Mouse (Mus musculus) forebrain, embryonic 13.5 days (tissue): ENCODE data around the gene Slc9a5. TPM values are rescaled to one million over a fixed set of nuclear protein-coding genes. Genes with fewer than 3 reads are reported as not detected.

Experiments used
- ATAC-seq: fragments of 200-750 bp; cut with Nextera tagmentation; 2 replicates; pipeline ENCODE4 v1.8.0; 2017
- H3K27ac ChIP-seq: fragments of 300-500 bp; sonication (generic); 2 replicates; pipeline ENCODE4 v1.5.1; 2015; ENCODE audit warnings: inconsistent platforms, mild to moderate bottlenecking, moderate library complexity
- H3K27me3 ChIP-seq: fragments of 300-500 bp; sonication (generic); 2 replicates; pipeline ENCODE4 v1.6.1; 2015; ENCODE audit warnings: mild to moderate bottlenecking, inconsistent platforms
- H3K36me3 ChIP-seq: fragments of 300-500 bp; sonication (generic); 2 replicates; pipeline ENCODE4 v1.6.1; 2015; ENCODE audit warnings: mild to moderate bottlenecking, inconsistent platforms; ENCODE audit not compliant: poor library complexity, severe bottlenecking
- H3K4me1 ChIP-seq: fragments of 300-500 bp; sonication (generic); 2 replicates; pipeline ENCODE4 v1.6.1; 2015; ENCODE audit warnings: inconsistent platforms
- H3K4me2 ChIP-seq: fragments of 300-500 bp; sonication (generic); 2 replicates; pipeline ENCODE4 v1.6.1; 2015; ENCODE audit warnings: inconsistent platforms, mild to moderate bottlenecking, moderate library complexity
- H3K4me3 ChIP-seq: fragments of 300-500 bp; sonication (generic); 2 replicates; pipeline ENCODE4 v1.5.1; 2015; ENCODE audit warnings: mild to moderate bottlenecking, inconsistent platforms
- H3K9ac ChIP-seq: fragments of 300-500 bp; sonication (generic); 2 replicates; pipeline ENCODE4 v1.6.1; 2015; ENCODE audit warnings: mild to moderate bottlenecking, inconsistent platforms
- H3K9me3 ChIP-seq: fragments of 300-500 bp; sonication (generic); replicated peaks from 2 replicates; pipeline ENCODE4 v1.6.1; 2016; ENCODE audit warnings: inconsistent platforms
- whole genome bisulfite sequencing: fragments of 180-500 bp; shearing (Covaris S2); methylation state at CpG from one replicate; pipeline ENCODE4 v1.1.7; 2015; 5-methylcytosine and 5-hydroxymethylcytosine counted together
- polyA plus RNA-seq: library from polyadenylated mRNA; unstranded; fragments of >200 nt; fragmentation: Nextera tagmentation; extraction: Ambion mirVana; gene quantifications from 2 replicates; pipeline ENCODE4 v1.2.1, GENCODE M21; 2015

Slc9a5 gene
- polyA plus RNA-seq, 1 experiment from 2014 or later = 4.6 TPM

- 96% methylated on average over 22 of the region's 22 CpGs for WGBS
- peaks cover 10% of the 10 kb centered on the region for H3K4me1 ChIP-seq
- H3K4me2 ChIP-seq = no peak overlapping the region
- H3K27me3 ChIP-seq = no peaks in the 10 kb centered on the region
- no peak overlapping the region for H3K4me3 ChIP-seq
- ATAC-seq = no peak
- H3K9me3 ChIP-seq = no peaks in the 10 kb centered on the region
- H3K36me3 ChIP-seq = peaks cover 79% of the 10 kb centered on the region
- H3K27ac ChIP-seq = no peak overlapping the region
- no peak overlapping the region for H3K9ac ChIP-seq
Measured at GRCm38 (mm10) chr8:105331469-105331868, 17.2 kb upstream of the Slc9a5 start.

- Histone ChIP-seq H3K27ac (no peak overlapping the region), H3K4me3 (no peak overlapping the region), H3K9me3 (no peaks in the 10 kb centered on the region), H3K4me1 (peaks cover 7% of the 10 kb centered on the region), H3K9ac (no peak overlapping the region), H3K4me2 (no peak overlapping the region), H3K27me3 (no peaks in the 10 kb centered on the region), H3K36me3 (peaks cover 84% of the 10 kb centered on the region)
- WGBS = 94% methylated on average over 9 of the region's 9 CpGs
- no peak for ATAC-seq
Measured at GRCm38 (mm10) chr8:105331931-105332330, 16.7 kb upstream of the Slc9a5 start.

- H3K27me3 ChIP-seq = no peaks in the 10 kb centered on the region
- H3K4me1 ChIP-seq = peaks cover under 1% of the 10 kb centered on the region
- WGBS = 76% methylated on average over 2 of the region's 2 CpGs
- no peak overlapping the region for H3K4me2 ChIP-seq
- no peak overlapping the region for H3K9ac ChIP-seq
- no peak overlapping the region for H3K4me3 ChIP-seq
- no peaks in the 10 kb centered on the region for H3K9me3 ChIP-seq
- no peak for ATAC-seq
- no peak overlapping the region for H3K27ac ChIP-seq
- H3K36me3 ChIP-seq = peaks cover 84% of the 10 kb centered on the region
Measured at GRCm38 (mm10) chr8:105332523-105332922, 16.1 kb upstream of the Slc9a5 start.

GRCm38 (mm10) chr8:105336373-105337130 lies 12.1 kb upstream of the Slc9a5 start:
- Histone ChIP-seq H3K27ac (no peak overlapping the region), H3K9ac (no peak overlapping the region), H3K36me3 (peaks cover 46% of the 10 kb centered on the region), H3K9me3 (no peaks in the 10 kb centered on the region), H3K4me3 (no peak overlapping the region), H3K27me3 (no peaks in the 10 kb centered on the region), H3K4me1 (peaks cover 6% of the 10 kb centered on the region; the same call in 1 of the 2 replicates), H3K4me2 (no peak overlapping the region)
- ATAC-seq = peak; percentile 23; the same call in 1 of the 2 replicates
- WGBS = 45% methylated on average over 32 of the region's 32 CpGs

- H3K9me3 ChIP-seq = no peaks in the 10 kb centered on the region
- no peak overlapping the region for H3K4me2 ChIP-seq
- H3K9ac ChIP-seq = no peak overlapping the region
- no peak for ATAC-seq
- H3K36me3 ChIP-seq = peaks cover 26% of the 10 kb centered on the region
- no peak overlapping the region for H3K27ac ChIP-seq
- H3K27me3 ChIP-seq = no peaks in the 10 kb centered on the region
- whole genome bisulfite sequencing = 79% methylated on average over 4 of the region's 4 CpGs
- H3K4me1 ChIP-seq = peaks cover 7% of the 10 kb centered on the region; the same call in 1 of the 2 replicates
- H3K4me3 ChIP-seq = no peak overlapping the region
Measured at GRCm38 (mm10) chr8:105338992-105339391, 9.7 kb upstream of the Slc9a5 start.

GRCm38 (mm10) chr8:105339886-105340635 lies 8.6 kb upstream of the Slc9a5 start:
- WGBS = 81% methylated on average over 6 of the region's 6 CpGs
- Histone ChIP-seq H3K9me3 (no peaks in the 10 kb centered on the region), H3K36me3 (peaks cover 16% of the 10 kb centered on the region), H3K9ac (no peak overlapping the region), H3K4me1 (peaks cover 7% of the 10 kb centered on the region; the same call in 1 of the 2 replicates), H3K4me3 (no peak overlapping the region), H3K4me2 (no peak overlapping the region), H3K27ac (no peak overlapping the region), H3K27me3 (no peaks in the 10 kb centered on the region)
- ATAC-seq = no peak

- Histone ChIP-seq H3K4me1 (peaks cover 9% of the 10 kb centered on the region), H3K36me3 (peaks cover 5% of the 10 kb centered on the region), H3K4me3 (no peak overlapping the region), H3K9me3 (no peaks in the 10 kb centered on the region), H3K9ac (no peak overlapping the region), H3K4me2 (no peak overlapping the region), H3K27me3 (no peaks in the 10 kb centered on the region), H3K27ac (no peak overlapping the region)
- ATAC-seq = no peak
- WGBS = 49% methylated on average over 8 of the region's 8 CpGs
Measured at GRCm38 (mm10) chr8:105341399-105341798, 7.2 kb upstream of the Slc9a5 start.

GRCm38 (mm10) chr8:105342768-105343167 lies 5.9 kb upstream of the Slc9a5 start:
- 74% methylated on average over 4 of the region's 4 CpGs for WGBS
- peaks cover 23% of the 10 kb centered on the region for H3K4me1 ChIP-seq
- H3K36me3 ChIP-seq = no peaks in the 10 kb centered on the region
- no peaks in the 10 kb centered on the region for H3K9me3 ChIP-seq
- H3K4me3 ChIP-seq = no peak overlapping the region
- ATAC-seq = no peak
- no peak overlapping the region for H3K4me2 ChIP-seq
- H3K27ac ChIP-seq = no peak overlapping the region
- H3K27me3 ChIP-seq = peaks cover 10% of the 10 kb centered on the region; the same call in 1 of the 2 replicates
- H3K9ac ChIP-seq = no peak overlapping the region

GRCm38 (mm10) chr8:105343791-105344574 lies 4.7 kb upstream of the Slc9a5 start:
- Histone ChIP-seq H3K27ac (no peak overlapping the region), H3K4me3 (no peak overlapping the region), H3K36me3 (no peaks in the 10 kb centered on the region), H3K9me3 (no peaks in the 10 kb centered on the region), H3K27me3 (peaks cover 10% of the 10 kb centered on the region; the same call in 1 of the 2 replicates), H3K9ac (peak overlapping the region; percentile 21; the same call in 1 of the 2 replicates), H3K4me2 (no peak overlapping the region), H3K4me1 (peaks cover 29% of the 10 kb centered on the region)
- 73% methylated on average over 8 of the region's 8 CpGs for whole genome bisulfite sequencing
- ATAC-seq = no peak

- peaks cover 10% of the 10 kb centered on the region; the same call in 1 of the 2 replicates for H3K27me3 ChIP-seq
- H3K9ac ChIP-seq = no peak overlapping the region
- H3K9me3 ChIP-seq = no peaks in the 10 kb centered on the region
- no peak overlapping the region for H3K27ac ChIP-seq
- H3K36me3 ChIP-seq = no peaks in the 10 kb centered on the region
- H3K4me1 ChIP-seq = peaks cover 40% of the 10 kb centered on the region
- WGBS = 74% methylated on average over 7 of the region's 7 CpGs
- no peak overlapping the region for H3K4me2 ChIP-seq
- H3K4me3 ChIP-seq = no peak overlapping the region
- ATAC-seq = no peak
Measured at GRCm38 (mm10) chr8:105345061-105345975, 3.3 kb upstream of the Slc9a5 start.
